Mouse (Mus musculus) left cerebral cortex, postnatal 14 days (tissue): ENCODE measurements around the gene C3. TPM values are rescaled to one million over a fixed set of nuclear protein-coding genes. Genes with fewer than 3 reads are reported as not detected.

Experiments
- DNase-seq, 2 experiments: peaks; one replicate each; pipeline ENCODE4 v3.0.0; 2021 to 2022; ENCODE audit warnings: low spot score in 2 of 2, mixed read lengths in 1 of 2
- intact Hi-C: fragments of 180-260 bp; cut with DNase I; formaldehyde crosslinking; loops from one replicate; pipeline ENCODE4 v1.15.1; 2025
- total RNA-seq, 2 experiments: library from RNA; stranded (reverse); gene quantifications; 2 replicates each; pipeline ENCODE4 v1.2.3; 2021

Gene C3
- total RNA-seq, 2 experiments from 2014 or later: 0.46 to 0.53 TPM

DNA sequence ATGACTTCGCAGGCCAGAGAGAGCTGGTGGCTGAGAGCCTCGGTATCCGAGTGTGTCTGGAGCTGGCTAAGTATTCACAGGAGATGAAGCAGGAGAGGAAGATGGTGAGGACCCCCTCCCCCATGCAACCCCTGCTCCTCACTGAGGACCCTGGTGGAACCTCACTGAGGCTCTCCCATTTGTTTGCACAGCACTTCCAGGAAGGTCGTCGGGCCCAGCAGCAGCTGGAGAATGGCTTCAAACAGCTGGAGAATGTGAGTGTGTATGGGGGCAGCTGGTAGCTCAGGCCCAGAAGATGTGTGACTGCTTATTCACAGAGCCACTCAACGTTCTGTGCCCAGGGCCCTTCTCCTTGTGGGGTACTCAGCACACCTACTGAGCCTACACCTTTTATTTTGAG, 25.4 kb upstream of the C3 start:
- DNase-seq: no peak
- intact Hi-C loops: no loop called here

DNA sequence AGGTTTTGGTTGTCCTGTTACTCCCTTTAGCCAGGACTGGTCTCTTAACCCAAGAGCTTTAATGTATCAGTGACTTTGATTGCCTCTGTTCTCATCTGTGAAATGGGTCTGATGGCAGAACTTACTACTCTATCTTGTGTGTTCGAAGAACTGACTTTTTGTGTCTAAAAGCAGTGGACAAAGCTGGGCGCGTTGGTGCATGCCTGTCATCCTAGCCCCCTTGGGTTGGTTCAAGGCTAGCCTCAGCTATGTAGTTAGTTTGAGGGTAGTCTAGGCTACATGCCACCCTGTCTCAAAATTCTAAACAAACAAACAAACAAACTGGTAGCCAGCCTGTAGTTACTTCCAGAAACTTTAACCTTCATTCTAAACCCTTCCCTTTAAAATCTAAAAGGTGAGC, 23.5 kb upstream of the C3 start:
- intact Hi-C loops: no loop called here
- no peak for DNase-seq

DNA sequence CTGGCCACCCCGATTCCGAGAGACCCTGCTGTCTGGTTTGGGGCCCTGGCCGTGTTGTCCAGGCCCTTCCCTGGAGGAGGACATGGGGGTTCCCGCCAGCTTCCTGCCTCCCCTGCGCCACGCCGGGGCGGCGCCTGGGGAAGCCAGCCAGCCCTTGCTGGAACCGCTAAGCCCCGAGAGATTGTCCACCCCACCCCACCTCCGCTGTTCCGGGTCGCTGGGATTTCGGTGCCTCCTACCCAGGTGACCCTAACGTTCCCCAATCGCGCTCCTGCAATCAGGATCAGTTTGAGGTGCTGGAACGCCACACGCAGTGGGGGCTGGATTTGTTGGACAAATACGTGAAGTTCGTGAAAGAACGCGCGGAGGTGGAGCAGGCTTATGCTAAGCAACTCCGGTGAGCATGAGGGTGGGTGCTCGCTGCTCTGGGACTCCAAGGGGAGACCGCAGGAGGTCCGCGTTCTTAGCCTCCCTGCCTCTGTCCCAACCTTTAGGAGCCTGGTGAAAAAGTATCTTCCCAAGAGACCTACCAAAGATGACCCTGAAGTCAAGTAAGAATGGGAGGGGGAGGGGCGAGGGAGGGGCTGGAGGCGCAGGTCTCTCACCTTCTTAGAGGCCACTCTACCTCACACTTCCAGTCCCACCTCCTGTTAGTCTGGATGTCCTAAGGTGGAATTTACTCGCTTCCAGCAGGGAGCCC, 22.7 kb upstream of the C3 start:
- DNase-seq: peak in 1 of 2 experiments; percentile 25
- intact Hi-C loops: no loop called here

DNA sequence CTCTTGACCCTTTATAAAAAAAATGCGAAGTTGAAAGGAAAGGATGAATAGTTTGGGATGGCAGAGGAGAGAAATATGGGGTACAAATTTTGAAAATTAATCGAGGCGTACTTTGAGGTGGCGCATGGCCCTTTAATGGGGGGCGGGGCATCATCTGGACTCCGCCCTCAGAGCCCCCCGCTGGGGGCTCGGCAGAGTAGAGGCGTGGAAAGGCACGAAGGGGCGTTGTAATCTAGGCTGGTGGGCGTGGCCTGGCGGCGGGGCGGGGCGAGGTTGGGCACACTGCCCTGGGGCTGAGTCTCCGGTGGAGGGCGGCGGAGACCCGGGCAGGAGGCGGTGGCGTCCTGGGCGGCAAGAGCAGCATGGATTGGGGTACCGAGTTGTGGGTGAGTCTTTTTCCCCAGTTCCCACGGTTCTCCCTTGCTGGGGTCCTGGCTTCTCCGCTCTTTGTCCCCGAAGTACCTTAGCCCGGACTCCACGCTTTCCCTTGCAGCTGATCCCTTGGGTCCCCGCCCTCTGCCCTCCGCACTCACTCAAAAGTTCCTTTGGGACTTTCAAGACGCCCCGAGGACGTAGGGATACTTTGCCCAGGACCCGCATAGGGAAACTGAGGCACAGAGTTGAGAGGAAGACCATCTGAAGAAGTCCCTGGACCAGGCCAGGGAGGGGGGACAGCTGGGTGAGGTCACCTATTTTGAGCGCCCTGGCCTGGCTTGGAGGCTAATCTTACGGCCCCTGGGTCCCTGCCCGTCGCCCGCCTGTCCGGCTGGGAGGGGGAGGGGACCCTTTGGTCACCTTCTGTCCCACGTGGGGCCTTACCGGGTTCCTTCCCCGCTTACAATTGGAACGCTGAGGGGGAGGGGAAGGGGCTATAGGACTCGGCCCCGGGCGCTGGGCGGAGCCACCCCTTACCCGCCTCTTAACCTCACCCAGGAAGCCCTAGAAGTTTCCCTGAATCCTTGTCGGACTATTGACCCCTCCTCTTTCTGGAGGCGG, 21.5 kb upstream of the C3 start, which contains the start of gene Trip10:
TSS of gene Trip10 (plus strand) at position 270 of the 996 bp plus-strand sequence.
- intact Hi-C loops: loop anchor here (2.0 kb wide), 1 partner anchor 27 kb away; no protein-coding TSS in a partner anchor

DNA sequence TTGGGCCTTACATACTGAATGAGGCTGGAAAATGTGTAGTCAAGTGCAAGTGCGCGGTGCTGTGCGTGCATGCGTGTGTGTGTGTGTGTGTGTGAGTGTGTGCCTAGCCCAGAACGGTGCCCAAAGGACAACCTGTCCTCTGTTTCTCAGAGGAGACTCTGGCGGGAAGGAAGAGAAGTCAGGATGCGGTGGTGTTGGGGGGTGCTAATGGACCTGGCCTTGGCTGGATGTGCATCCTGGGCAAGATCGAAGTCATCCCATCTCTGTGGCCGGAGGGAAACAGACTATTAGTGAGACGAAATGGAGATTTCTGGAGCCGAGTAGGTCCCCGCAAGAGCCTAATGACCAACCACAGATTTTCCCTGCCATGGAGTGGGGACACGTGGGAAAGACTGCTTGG, 20.8 kb upstream of the C3 start:
- peak; percentile 16 to 29 for DNase-seq
- intact Hi-C loops: loop anchor here (1.0 to 2.0 kb wide), 2 partner anchors 28 to 87 kb away; no protein-coding TSS in a partner anchor

More for the DNA sequence above, 21.5 kb upstream of the C3 start, which contains the start of gene Trip10:
- peak; percentile 81 to 87 for DNase-seq

DNA sequence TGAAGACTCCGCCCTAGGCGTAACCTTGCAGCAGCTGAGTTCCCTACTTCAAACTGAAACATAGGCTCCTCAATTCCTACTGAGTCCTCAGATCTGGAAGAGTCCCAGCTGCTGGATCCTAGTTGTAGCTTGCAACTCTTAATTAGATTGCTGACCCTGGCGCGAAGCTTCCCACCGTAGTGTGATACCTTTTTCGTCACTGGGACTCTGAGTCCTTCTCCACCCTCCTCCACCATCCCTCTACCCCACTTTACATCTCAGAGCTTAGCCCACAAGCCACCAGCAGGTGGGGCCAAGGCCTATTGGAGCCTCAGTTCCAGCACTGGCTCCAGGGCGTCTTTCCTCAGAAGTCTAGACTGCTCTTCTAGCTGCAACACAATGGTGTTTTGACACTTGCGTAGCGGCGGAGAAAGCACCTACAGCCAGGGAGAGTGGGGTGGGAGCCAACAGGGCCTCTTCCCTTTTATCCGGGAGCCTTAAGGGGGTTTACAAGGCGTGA, 20.3 kb upstream of the C3 start, which contains the start of gene Gpr108:
TSS of gene Gpr108 (minus strand) at position 246 of the 499 bp plus-strand sequence.
- intact Hi-C loops: loop anchor here (1.0 to 2.0 kb wide), 2 partner anchors 29 to 87 kb away; no protein-coding TSS in a partner anchor
- peak; percentile 89 to 92 for DNase-seq

DNA sequence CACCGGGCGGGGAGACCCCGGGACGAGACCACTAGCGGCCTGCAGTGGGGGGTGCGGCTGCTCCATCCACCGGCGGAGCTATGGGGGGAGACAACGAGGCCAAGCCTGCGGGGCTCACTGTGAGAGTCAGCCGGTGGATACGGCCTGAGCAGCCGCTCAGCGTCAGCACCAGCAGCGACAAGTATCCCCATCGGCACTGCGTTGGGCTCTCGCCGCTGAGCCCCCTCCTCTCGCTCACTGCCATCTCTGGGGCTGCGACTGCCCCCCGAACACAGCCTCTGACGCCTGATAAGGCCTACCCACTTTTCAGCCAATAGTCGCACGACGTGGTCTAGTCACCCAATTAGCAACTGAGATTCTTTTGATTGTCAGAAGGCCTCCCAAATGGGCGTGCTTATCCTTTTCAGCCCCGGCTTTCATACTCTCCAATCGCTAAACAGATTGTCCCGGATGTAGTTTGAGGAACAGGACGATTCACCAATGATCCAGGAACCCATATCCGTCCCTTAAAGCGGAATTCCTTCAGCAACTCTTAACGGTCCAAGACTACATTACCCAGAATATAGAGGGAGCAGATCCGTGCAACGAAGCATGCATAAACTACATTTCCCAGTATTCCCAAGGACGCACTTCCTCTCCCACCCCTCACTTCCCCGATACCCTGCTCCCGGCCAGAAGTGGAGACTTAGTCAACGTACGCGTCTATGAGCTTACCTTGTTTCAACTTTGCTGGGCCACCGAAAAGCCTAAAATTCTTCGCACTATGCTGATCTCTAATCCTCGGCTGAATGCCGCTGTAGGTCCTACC, 19.7 kb upstream of the C3 start:
- peak; percentile 95 to 99 for DNase-seq
- intact Hi-C loops: loop anchor here (1.0 to 2.0 kb wide), 2 partner anchors 29 to 88 kb away; no protein-coding TSS in a partner anchor

DNA sequence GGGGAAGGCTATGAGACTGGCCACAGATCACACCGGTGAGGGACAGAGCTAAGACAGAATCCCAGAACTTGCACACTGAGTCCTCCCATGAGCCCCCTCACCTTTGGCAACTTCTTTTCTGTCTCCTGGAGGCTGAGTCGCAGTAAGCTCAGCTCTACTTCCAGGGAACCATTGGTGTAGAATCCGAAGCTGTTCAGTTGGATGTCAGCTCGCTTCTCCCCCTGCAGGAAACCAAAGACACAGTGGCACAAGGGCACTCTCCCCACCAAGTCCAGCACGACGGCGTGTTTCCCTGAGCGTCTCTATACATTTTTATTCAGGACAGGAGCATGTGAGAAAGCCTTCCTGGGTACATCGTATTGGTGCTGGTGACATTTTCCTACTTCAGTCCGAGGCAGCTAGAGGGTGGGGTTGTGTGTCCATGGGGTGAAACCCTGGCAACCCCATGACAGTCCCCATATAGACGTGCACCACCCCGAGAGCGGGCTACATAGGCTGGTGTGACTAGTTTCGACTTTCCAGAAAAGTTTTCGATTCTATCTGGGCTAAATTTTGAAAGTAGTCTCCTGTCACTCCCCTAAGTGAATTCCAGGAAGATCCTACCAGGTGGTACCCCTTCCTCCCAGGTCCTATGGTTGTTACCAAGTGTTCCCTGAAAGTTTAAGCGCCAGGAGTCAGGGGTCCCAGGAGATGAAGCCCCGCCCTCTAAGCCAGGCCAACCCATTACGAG, 18.9 kb upstream of the C3 start:
- no peak for DNase-seq
- intact Hi-C loops: no loop called here

DNA sequence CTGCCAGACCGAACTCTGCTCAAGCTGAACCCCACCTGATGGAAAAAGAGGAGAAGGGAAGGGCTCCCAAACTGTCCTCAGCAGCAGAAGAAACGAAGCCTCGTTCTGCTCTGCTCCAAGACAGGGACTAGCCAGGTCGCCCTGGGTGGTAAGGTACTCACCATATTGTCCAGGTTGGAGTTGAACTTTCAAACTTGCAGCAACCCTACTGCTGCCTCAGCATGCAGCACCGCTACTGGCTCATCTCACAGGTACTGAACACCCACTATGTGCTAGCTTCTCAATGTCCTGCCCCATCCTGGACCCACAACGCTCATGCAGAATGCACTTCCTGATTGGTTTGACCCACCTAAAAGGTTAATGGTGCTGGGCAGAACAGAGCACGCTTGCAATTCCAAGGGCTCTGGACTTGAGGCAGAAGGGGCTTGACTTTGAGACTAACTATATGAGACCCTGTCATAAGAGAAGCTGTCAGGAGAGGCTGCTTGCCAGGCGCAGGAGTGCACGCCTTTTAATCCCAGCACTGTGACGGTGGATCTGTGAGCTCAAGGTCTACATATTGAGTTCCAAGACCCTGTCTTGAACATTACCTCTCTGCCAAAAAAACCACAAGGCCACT, 17.5 kb upstream of the C3 start:
- DNase-seq: no peak
- intact Hi-C loops: no loop called here

DNA sequence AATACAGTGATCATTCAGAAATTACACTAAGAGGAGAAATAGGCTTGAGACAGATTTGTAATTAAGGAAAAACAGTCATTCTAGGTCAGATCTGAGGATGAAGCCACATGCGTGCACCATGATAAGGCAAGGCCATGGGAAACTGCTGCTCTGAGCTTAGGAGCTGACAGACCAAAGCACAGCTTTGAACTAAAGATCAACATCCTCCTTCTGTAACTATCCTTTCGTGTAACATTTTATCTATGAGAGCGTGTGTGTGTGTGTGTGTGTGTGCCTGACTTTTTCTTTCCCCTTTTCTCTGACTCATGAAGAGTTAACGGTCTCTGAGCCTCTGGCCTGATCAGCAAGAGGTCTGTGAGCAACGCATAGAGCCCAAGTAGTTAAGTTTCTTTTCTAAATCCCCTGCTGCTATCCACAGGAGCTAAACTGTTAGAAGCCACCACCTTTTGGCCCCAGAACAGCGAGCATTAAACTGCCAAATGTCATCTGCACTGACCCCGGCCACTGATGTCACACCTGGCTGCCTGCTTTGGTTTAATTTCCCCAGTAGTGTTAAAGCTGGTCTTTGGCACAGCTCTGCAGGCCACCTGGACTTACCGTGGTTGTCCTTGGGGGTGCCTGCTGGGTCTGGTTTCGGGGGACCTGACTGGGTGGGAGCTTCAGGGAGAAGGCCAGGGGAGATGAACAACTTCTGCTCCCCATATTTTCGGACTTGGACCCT, 15.9 kb upstream of the C3 start:
- intact Hi-C loops: no loop called here
- DNase-seq: no peak

DNA sequence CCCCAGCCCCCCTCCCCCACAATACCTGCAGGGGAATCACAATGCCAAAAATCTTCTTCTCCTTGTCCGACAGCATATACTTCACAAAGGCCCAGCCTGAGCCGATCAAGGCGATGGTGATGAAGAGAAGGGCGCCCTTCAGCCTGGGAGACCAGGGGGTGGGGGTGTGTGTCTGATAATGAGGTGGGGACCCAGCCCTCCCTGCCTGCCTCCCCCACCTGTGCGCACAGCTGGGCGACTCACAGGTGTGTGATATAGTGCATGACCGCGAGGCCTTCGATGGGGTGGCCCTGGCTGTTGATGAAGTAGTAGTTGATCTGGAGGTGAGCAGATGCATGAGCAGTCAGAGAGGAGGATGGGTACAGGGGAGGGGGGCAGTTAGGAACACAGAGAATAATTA, 9.2 kb upstream of the C3 start:
- intact Hi-C loops: no loop called here

DNA sequence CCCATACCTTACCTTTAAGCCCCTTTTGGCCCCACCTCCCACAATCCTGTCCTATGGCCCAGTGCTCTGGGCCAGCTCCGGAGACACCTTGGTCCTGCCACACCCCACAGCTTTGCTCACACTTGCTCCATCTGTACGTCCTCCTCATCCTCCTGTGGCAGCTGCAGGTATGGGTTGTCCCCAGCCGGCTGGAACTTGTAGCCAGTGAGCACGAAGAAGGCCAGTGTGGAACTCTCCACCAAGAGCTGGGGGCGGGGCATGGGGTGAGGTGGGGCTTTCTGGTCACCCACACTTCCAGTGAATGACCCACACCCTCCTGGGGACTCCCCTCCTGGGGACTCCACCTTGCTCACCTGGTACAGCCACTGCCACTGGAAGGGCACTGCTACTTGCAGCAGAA, 7.9 kb upstream of the C3 start:
- no peak for DNase-seq
- intact Hi-C loops: no loop called here

More for the DNA sequence above, 9.2 kb upstream of the C3 start:
- DNase-seq: no peak

DNA sequence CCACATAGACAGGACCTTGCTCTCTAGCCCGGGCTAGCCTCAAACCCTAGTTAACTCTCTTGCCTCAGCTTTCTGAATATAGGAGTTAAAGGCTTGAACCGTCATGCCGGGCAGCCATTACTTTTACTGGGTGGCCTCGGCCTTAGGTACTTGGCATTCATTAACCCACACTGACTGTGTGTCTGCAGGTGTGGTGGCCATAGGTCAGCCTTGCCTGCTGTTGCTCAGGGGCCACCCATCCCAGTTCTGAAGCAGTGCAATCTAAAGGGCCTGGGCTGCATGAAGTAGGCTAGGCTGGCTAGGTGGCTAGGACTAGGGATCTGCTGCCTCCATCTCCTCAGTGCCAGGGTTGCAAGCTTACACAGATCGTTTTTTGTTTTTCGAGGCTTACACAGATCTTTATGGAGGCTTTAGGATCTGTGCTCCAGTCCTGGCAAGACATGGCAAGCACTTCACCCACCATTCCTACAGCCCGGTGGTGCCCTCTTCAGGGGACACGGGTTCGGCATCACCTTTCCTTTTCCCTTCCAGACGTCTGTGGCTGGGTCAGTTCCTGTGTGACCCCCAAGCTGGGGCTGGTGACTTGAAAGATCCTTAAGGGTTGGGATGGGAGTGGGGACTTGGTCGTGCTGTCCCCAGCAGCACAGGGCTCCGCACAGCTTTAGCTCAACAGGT, 6.5 kb upstream of the C3 start:
- intact Hi-C loops: no loop called here
- DNase-seq: no peak

DNA sequence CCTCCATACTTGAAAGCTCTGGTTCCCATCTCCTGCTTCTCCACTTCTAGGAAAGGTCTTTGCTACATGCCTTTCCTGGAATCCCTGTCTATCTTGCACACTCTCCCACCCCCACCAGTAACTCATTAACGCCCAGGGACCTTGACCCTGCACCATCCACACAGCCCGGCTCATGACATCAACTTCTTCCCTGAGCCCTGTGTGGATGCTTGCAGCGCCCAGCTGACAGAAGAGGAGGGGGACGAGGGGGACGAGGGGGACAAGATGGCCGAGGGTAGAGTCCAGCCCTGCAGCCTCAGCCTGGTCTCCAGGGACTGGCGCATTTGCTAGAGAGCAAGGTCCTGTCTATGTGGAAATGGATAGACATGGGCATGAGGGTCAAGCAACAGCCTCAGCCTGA, 5.1 kb upstream of the C3 start:
- intact Hi-C loops: no loop called here
- no peak for DNase-seq

DNA sequence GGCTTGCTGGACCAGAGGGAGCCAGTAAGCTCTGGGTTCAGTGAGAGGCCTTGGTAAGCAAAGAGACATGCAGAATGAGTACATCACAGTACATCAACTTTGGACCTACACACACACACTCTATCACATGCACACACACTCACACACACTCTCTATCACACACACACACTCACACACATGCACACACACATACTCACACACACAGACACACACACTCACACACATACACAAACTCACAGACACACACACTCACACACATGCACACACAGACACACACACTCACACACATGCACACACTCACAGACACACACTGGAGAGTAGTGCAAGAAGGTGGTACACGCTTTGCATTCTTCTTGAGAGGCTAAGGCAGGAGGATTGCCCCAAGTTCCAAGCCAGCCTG, 4.3 kb upstream of the C3 start:
- DNase-seq: no peak
- intact Hi-C loops: no loop called here

DNA sequence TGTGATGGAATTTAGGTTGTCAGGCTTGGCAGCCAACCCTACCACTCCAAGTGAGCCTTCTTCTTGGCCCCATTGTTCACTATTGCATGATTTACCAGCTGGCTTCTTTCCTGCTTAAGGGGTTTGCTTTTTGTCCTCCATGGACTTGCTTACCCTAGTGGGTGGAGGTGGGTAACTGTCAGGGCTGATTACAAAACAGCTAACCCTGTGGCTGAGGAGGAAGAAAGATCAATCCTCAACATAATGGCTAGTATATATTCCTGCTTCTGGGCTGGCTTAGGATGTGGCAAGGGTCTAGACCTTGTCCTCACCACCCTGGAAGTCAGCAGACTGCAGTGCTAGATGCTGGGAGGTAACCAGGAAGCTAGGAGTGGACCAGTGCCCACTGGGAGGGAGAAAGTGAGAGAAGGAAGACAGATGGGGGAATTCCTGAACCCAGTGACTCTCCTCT, 3.4 kb upstream of the C3 start:
- intact Hi-C loops: no loop called here
- DNase-seq: no peak

DNA sequence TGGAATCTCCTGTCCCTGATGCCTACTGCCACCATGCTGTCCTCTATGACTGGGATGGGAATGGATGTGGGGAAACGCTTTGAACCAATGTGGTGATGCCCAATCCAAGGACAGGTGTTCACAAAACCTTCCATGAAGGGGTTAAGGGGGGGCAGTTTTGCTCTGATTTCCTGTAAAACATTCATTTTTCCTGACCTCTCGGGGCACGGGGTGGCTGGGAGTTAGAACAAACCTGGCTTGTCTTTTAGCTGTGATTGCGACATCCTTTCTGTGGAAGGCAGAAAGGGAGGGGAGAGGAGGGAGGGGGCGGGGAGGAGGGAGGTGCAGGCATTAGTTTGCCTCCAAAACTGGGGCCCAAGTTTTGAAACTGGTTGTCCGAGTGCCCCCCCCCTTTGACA, 2.8 kb upstream of the C3 start:
- no peak for DNase-seq
- intact Hi-C loops: no loop called here
